Mouse (Mus musculus) left cerebral cortex, postnatal 36 days (tissue): Measurements from ENCODE around the gene Gm21060. TPM values are rescaled to one million over a fixed set of nuclear protein-coding genes. Genes with fewer than 3 reads are reported as not detected.

Source experiments
- total RNA-seq, 2 experiments: library from RNA; stranded (reverse); gene quantifications; 2 replicates each; pipeline ENCODE4 v1.2.3; 2021

The Gm21060 gene
- total RNA-seq, 2 experiments from 2014 or later = not detected

Other genes with a start within 250 kb of the Gm21060 start
- 10 to 100 TPM; 31.9 to 53.1 TPM for gene Zfp950, start 156.2 kb downstream of the Gm21060 start, total RNA-seq
- gene Gm7102, start 120.8 kb downstream of the Gm21060 start, total RNA-seq = not detected
- not detected for gene Gm6020, start 113.2 kb downstream of the Gm21060 start, total RNA-seq
- 10 to 100 TPM; 27.5 to 40.7 TPM for gene Csf2ra, start 68.6 kb downstream of the Gm21060 start, total RNA-seq